ENCODE assay signal across 13 mouse cellular contexts in genomic region chr14:88278327-88278726, GRCm38 (mm10).
A peak's percentile ranks its signal among the peaks of the same experiment; 100 is the strongest.
DNase-seq lines count a peak whose midpoint lies in the region; ATAC-seq and TF ChIP-seq lines count a peak whose summit lies in the region.
"Had no signal": no experiment of that assay in that cellular context is flagged by ENCODE, and none has a peak within 500 bp of the region (broad histone marks: within the 10 kb centered on the region; RNA-seq: fewer than 3 reads in every experiment).

No protein-coding gene starts in this region.

- peak; percentile 32 for DNase-seq in forebrain, postnatal 0 days
- no peak for DNase-seq in forebrain, embryonic 11.5 days (ENCODE audit: low spot score)
- peak; percentile 31 for DNase-seq in limb, embryonic 14.5 days (ENCODE audit: low spot score)
- no peak for DNase-seq in limb, embryonic 10.5 days (ENCODE audit: low spot score)
- DNase-seq in ES-CJ7 (ENCODE audit: low read depth, low spot score): peak; percentile 32
- DNase-seq in embryo, embryonic 10.5 days (ENCODE audit: low spot score): peak; percentile 65
- no peak for DNase-seq in testis, postnatal 14 days (ENCODE audit: low spot score)
- no peak for DNase-seq in right cerebral cortex, postnatal 36 days (ENCODE audit: low spot score in 2 of 2)
- DNase-seq: cerebellum, postnatal 25 days; heart, adult 11 months; kidney, postnatal 14 days; lung, adult 18-20 months had no signal

- H3K9ac ChIP-seq in forebrain, postnatal 0 days: no peak overlapping the region
- H3K9ac ChIP-seq in forebrain, embryonic 11.5 days (ENCODE audit: low read length): no peak overlapping the region
- no peak overlapping the region for H3K9ac ChIP-seq in limb, embryonic 14.5 days (ENCODE audit: low read depth, low read length, severe bottlenecking)

- no peak for ATAC-seq in forebrain, postnatal 0 days
- no peak for ATAC-seq in forebrain, embryonic 11.5 days (replicated peaks; ENCODE audit: low FRiP score)
- no peak for ATAC-seq in limb, embryonic 14.5 days (ENCODE audit: low FRiP score, low read depth)
- ATAC-seq: CD4-positive, CD25-positive, alpha-beta regulatory T cell, adult 4 months had no signal

- H3K27me3 ChIP-seq in forebrain, postnatal 0 days (ENCODE audit: insufficient read depth, low read length): no peaks in the 10 kb centered on the region
- no peaks in the 10 kb centered on the region for H3K27me3 ChIP-seq in forebrain, embryonic 11.5 days (ENCODE audit: control insufficient read depth, insufficient read depth, low read length)
- no peaks in the 10 kb centered on the region for H3K27me3 ChIP-seq in limb, embryonic 14.5 days (ENCODE audit: control insufficient read depth, insufficient read depth, low read length)
- no peaks in the 10 kb centered on the region for H3K27me3 ChIP-seq in limb, embryonic 10.5 days (ENCODE audit: low read depth, poor library complexity, severe bottlenecking)

- TF ChIP-seq CTCF in forebrain, postnatal 0 days (IDR thresholded peaks at IDR 0.05; ENCODE audit: low read depth): peak; percentile 56

- no peak overlapping the region for H3K4me3 ChIP-seq in forebrain, postnatal 0 days (ENCODE audit: low read depth, low read length)
- H3K4me3 ChIP-seq in forebrain, embryonic 11.5 days (ENCODE audit: low read depth, low read length): no peak overlapping the region
- H3K4me3 ChIP-seq in limb, embryonic 14.5 days (replicated peaks; ENCODE audit: low read length): no peak overlapping the region
- H3K4me3 ChIP-seq in limb, embryonic 10.5 days: no peak overlapping the region

- no peaks in the 10 kb centered on the region for H3K9me3 ChIP-seq in forebrain, postnatal 0 days (ENCODE audit: low read length)
- no peaks in the 10 kb centered on the region for H3K9me3 ChIP-seq in forebrain, embryonic 11.5 days (ENCODE audit: control insufficient read depth, low read length)
- H3K9me3 ChIP-seq in limb, embryonic 14.5 days (ENCODE audit: control insufficient read depth, low read length): no peaks in the 10 kb centered on the region
- no peaks in the 10 kb centered on the region for H3K9me3 ChIP-seq in limb, embryonic 10.5 days (replicated peaks)

- TF ChIP-seq POLR2A in limb, embryonic 14.5 days (IDR thresholded peaks at IDR 0.05; ENCODE audit: borderline replicate concordance, extremely low read depth, insufficient read depth, insufficient read length): no peak

- no peak overlapping the region for H3K4me2 ChIP-seq in forebrain, postnatal 0 days (ENCODE audit: low read depth)
- no peak overlapping the region for H3K4me2 ChIP-seq in forebrain, embryonic 11.5 days (ENCODE audit: low read depth, low read length, severe bottlenecking)
- no peak overlapping the region for H3K4me2 ChIP-seq in limb, embryonic 14.5 days (replicated peaks; ENCODE audit: low read depth, low read length, severe bottlenecking)

- no peak overlapping the region for H3K27ac ChIP-seq in forebrain, postnatal 0 days (ENCODE audit: low read depth, low read length)
- H3K27ac ChIP-seq in forebrain, embryonic 11.5 days (ENCODE audit: low read depth, low read length): no peak overlapping the region
- H3K27ac ChIP-seq in limb, embryonic 14.5 days (replicated peaks; ENCODE audit: low read depth, low read length): no peak overlapping the region
- H3K27ac ChIP-seq in limb, embryonic 10.5 days: no peak overlapping the region

- 38% methylated on average over 5 of the region's 5 CpGs for WGBS in forebrain, postnatal 0 days
- 41% methylated on average over 5 of the region's 5 CpGs for WGBS in forebrain, embryonic 11.5 days
- 27% methylated on average over 5 of the region's 5 CpGs for WGBS in limb, embryonic 14.5 days
- WGBS in limb, embryonic 10.5 days: 32% methylated on average over 5 of the region's 5 CpGs

- no peaks in the 10 kb centered on the region for H3K4me1 ChIP-seq in forebrain, postnatal 0 days (ENCODE audit: insufficient read depth)
- H3K4me1 ChIP-seq in forebrain, embryonic 11.5 days (replicated peaks; ENCODE audit: control insufficient read depth, insufficient read depth, low read length): no peaks in the 10 kb centered on the region
- H3K4me1 ChIP-seq in limb, embryonic 14.5 days (ENCODE audit: control insufficient read depth, insufficient read depth, low read length): no peaks in the 10 kb centered on the region
- no peaks in the 10 kb centered on the region for H3K4me1 ChIP-seq in limb, embryonic 10.5 days

- H3K36me3 ChIP-seq in forebrain, postnatal 0 days (ENCODE audit: insufficient read depth): no peaks in the 10 kb centered on the region
- no peaks in the 10 kb centered on the region for H3K36me3 ChIP-seq in forebrain, embryonic 11.5 days (ENCODE audit: control insufficient read depth, insufficient read depth, low read length)
- H3K36me3 ChIP-seq in limb, embryonic 14.5 days (ENCODE audit: control insufficient read depth, insufficient read depth, low read length): no peaks in the 10 kb centered on the region
- no peaks in the 10 kb centered on the region for H3K36me3 ChIP-seq in limb, embryonic 10.5 days

Comparison
In these comparisons a context has a peak if more than half of its experiments do, and no peak if none do; other contexts are left out.
1. DNase-seq: peak in forebrain, postnatal 0 days (single experiment), limb, embryonic 14.5 days (single experiment), ES-CJ7 (single experiment) and embryo, embryonic 10.5 days (single experiment); none in forebrain, embryonic 11.5 days (single experiment), limb, embryonic 10.5 days (single experiment), testis, postnatal 14 days (single experiment) and right cerebral cortex, postnatal 36 days (0 of 2).